Mouse (Mus musculus): ENCODE data around the gene Ywhag. TPM values are rescaled to one million over a fixed set of nuclear protein-coding genes. Genes with fewer than 3 reads are reported as not detected.

Gene Ywhag
- polyA plus RNA-seq, 1 experiment: 56.5 TPM

DNA sequence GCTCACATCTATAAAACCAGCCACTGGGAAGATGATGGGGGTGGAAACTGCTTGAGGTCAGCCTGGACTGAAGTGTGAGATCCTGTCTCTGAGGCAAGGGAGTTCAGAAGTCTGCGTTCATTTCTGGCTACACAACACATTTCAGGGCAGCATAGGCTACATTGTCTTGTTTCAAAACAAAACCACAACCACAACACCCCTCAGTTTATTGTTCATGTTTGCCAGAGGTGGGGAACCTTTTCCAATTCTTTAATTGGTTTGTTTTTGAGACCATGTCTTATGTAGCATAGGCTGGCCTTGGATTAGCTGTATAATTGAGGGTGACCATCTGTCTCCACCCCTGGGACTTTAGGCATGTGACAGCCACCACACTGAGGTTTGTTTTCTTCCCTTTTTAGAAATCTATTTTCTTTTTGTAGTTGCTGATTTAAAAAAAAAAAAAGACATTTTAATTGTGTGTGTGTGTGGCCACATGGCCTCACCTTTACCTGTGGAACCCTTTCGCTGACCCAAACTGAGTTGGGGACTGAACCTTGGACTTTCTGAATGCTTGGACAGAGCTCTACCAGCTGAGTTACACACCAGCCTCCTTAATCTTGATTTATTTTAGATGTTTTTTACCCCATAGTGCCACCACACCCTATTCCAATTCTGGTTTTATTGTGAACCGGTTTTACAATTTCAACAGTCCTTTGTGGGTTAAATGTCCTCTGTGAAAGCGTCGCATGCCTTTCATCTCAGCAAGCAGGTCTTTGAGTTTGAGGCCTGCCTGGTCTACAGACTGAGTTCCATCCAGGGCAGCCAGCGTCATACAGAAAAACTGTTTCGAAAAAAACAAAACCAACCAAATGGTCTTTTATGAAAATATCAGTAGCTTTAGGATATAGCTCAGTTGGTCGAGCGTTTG, 22.1 kb upstream of the Ywhag start:
- Histone ChIP-seq H3K27ac (ENCODE audit: control insufficient read depth, insufficient read depth, low read length) (peak overlapping the region; percentile 82), H3K4me3 (ENCODE audit: control insufficient read depth, insufficient read depth, low read length) (no peak overlapping the region; the same call in 1 of the 2 replicates), H3K27me3 (ENCODE audit: control insufficient read depth, insufficient read depth, low read length) (no peaks in the 10 kb centered on the region), H3K36me3 (ENCODE audit: control insufficient read depth, insufficient read depth, low read length) (no peaks in the 10 kb centered on the region), H3K4me1 (replicated peaks; ENCODE audit: control insufficient read depth, insufficient read depth, low read length) (peaks cover 20% of the 10 kb centered on the region)
- no peak for DNase-seq
- TF ChIP-seq CTCF (IDR thresholded peaks at IDR 0.05; ENCODE audit: borderline replicate concordance, control insufficient read depth, extremely low read depth, insufficient read depth, low read length, poor library complexity): no peak
- no peak for TF ChIP-seq POLR2A (IDR thresholded peaks at IDR 0.05; ENCODE audit: control insufficient read depth, extremely low read depth, insufficient read depth, low read length, poor library complexity)
- 49% methylated on average over 9 of the region's 9 CpGs for WGBS

DNA sequence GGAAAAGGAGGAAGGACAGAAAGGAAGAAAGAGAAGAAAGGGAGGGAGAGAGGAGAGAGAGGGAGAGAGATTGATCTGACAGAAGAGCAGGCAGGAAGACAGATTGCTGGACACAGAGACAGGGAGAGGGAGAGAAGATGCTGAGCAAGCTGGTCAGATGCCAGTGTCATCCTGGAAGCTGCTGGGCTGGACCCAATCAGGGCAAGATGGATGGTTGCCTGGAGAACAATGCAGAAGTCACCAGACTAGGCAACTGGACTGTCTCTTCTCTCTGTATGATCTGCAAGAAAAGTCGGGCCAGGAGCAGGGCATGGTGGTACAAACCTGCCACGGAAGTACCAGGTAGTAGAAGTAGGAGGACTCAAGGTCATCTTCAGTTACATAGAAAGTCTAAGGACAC, 18.4 kb upstream of the Ywhag start:
- Histone ChIP-seq H3K36me3 (ENCODE audit: control insufficient read depth, insufficient read depth, low read length) (no peaks in the 10 kb centered on the region), H3K4me1 (replicated peaks; ENCODE audit: control insufficient read depth, insufficient read depth, low read length) (peaks cover 9% of the 10 kb centered on the region), H3K27me3 (ENCODE audit: control insufficient read depth, insufficient read depth, low read length) (no peaks in the 10 kb centered on the region), H3K27ac (ENCODE audit: control insufficient read depth, insufficient read depth, low read length) (no peak overlapping the region), H3K4me3 (ENCODE audit: control insufficient read depth, insufficient read depth, low read length) (no peak overlapping the region)
- TF ChIP-seq POLR2A (IDR thresholded peaks at IDR 0.05; ENCODE audit: control insufficient read depth, extremely low read depth, insufficient read depth, low read length, poor library complexity) (no peak), CTCF (IDR thresholded peaks at IDR 0.05; ENCODE audit: borderline replicate concordance, control insufficient read depth, extremely low read depth, insufficient read depth, low read length, poor library complexity) (no peak)
- 91% methylated on average over 2 of the region's 2 CpGs for WGBS
- DNase-seq: no peak

DNA sequence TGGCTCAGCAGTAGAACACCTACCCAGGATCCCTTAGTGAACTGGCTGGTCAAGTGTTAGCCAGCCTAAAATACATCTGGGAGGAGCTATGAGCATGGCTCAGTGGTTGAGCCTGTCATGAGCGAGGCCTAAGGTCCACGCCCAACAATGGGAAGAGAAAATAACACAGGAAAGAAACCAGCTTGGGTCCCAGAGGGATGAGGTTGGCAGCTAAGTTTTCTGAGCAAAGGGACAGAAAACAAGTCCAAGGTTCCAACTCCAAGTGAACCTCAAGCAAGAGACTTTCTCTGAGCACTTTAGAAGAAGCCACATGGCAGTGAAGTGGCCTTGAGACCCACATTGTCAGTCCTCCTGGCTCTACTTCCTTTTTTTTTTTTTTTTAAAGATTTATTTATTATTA, 17.2 kb upstream of the Ywhag start:
- no peak for DNase-seq
- no peaks in the 10 kb centered on the region for H3K27me3 ChIP-seq (ENCODE audit: control insufficient read depth, insufficient read depth, low read length)
- H3K4me3 ChIP-seq (ENCODE audit: control insufficient read depth, insufficient read depth, low read length): no peak overlapping the region
- H3K36me3 ChIP-seq (ENCODE audit: control insufficient read depth, insufficient read depth, low read length): no peaks in the 10 kb centered on the region
- 93% methylated on average over 2 of the region's 2 CpGs for WGBS
- no peak overlapping the region for H3K27ac ChIP-seq (ENCODE audit: control insufficient read depth, insufficient read depth, low read length)
- H3K4me1 ChIP-seq (replicated peaks; ENCODE audit: control insufficient read depth, insufficient read depth, low read length): peaks cover 1% of the 10 kb centered on the region
- TF ChIP-seq CTCF (IDR thresholded peaks at IDR 0.05; ENCODE audit: borderline replicate concordance, control insufficient read depth, extremely low read depth, insufficient read depth, low read length, poor library complexity) (no peak), POLR2A (IDR thresholded peaks at IDR 0.05; ENCODE audit: control insufficient read depth, extremely low read depth, insufficient read depth, low read length, poor library complexity) (no peak)

DNA sequence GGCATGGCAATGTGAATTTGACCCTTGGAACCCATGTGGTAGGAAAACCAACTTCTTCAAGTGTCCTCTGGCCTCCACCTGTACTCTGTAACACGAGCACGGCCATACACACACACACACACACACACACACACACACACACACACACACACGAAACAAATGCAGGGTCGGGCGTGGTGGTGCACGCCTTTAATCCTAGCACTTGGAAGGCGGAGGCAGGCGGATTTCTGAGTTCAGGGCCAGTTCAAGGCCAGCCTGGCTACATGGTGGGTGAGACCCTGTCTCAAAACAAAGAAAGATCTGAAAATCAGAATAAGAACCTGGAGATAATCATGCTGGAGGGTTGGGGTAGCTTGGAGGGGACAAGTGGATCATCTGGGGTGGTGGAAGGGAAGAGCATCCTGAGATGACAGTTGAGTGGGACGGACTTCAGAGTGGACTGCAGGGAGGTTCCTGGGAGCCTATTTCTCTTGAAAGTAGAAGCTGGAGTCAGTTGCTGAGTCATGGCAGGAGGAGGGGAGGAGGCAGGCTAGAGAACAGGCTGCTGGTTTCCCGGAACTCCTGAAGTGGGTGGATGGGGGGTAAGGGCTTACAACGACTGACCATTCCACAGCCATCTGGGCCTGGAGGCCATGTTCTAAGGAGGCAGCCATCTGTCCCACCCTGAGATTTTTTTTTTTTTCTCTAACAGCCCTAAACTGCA, 16.4 kb upstream of the Ywhag start:
- WGBS: 75% methylated on average over 11 of the region's 11 CpGs
- no peak overlapping the region for H3K4me3 ChIP-seq (ENCODE audit: control insufficient read depth, insufficient read depth, low read length)
- H3K4me1 ChIP-seq (replicated peaks; ENCODE audit: control insufficient read depth, insufficient read depth, low read length): no peaks in the 10 kb centered on the region
- H3K27ac ChIP-seq (ENCODE audit: control insufficient read depth, insufficient read depth, low read length): no peak overlapping the region
- H3K27me3 ChIP-seq (ENCODE audit: control insufficient read depth, insufficient read depth, low read length): no peaks in the 10 kb centered on the region
- no peaks in the 10 kb centered on the region for H3K36me3 ChIP-seq (ENCODE audit: control insufficient read depth, insufficient read depth, low read length)
- DNase-seq: no peak
- TF ChIP-seq CTCF (IDR thresholded peaks at IDR 0.05; ENCODE audit: borderline replicate concordance, control insufficient read depth, extremely low read depth, insufficient read depth, low read length, poor library complexity): no peak
- TF ChIP-seq POLR2A (IDR thresholded peaks at IDR 0.05; ENCODE audit: control insufficient read depth, extremely low read depth, insufficient read depth, low read length, poor library complexity): no peak

DNA sequence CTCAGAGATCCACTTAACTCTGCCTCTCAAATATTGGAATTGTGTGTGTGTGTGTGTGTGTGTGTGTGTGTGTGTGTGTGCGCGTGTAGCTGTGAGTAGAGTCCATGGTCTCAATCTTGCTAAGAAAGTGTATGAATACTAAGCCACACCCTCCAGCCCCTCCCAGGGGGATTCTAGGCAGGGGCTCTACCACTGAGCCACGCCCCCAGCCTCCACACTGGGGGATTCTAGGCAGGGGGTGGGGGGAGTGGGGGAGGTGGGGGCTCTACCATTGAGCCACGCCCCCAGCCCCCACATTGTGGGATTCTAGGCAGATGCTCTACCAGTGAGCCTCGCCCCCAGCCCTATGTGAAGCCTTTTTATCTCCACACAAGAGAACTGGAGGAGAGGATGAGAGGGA, 12.2 kb upstream of the Ywhag start:
- Histone ChIP-seq H3K4me1 (replicated peaks; ENCODE audit: control insufficient read depth, insufficient read depth, low read length) (no peaks in the 10 kb centered on the region), H3K27me3 (ENCODE audit: control insufficient read depth, insufficient read depth, low read length) (no peaks in the 10 kb centered on the region), H3K27ac (ENCODE audit: control insufficient read depth, insufficient read depth, low read length) (no peak overlapping the region), H3K4me3 (ENCODE audit: control insufficient read depth, insufficient read depth, low read length) (no peak overlapping the region), H3K36me3 (ENCODE audit: control insufficient read depth, insufficient read depth, low read length) (no peaks in the 10 kb centered on the region)
- 94% methylated on average over 5 of the region's 5 CpGs for WGBS
- DNase-seq: no peak
- TF ChIP-seq CTCF (IDR thresholded peaks at IDR 0.05; ENCODE audit: borderline replicate concordance, control insufficient read depth, extremely low read depth, insufficient read depth, low read length, poor library complexity): no peak
- TF ChIP-seq POLR2A (IDR thresholded peaks at IDR 0.05; ENCODE audit: control insufficient read depth, extremely low read depth, insufficient read depth, low read length, poor library complexity): no peak

DNA sequence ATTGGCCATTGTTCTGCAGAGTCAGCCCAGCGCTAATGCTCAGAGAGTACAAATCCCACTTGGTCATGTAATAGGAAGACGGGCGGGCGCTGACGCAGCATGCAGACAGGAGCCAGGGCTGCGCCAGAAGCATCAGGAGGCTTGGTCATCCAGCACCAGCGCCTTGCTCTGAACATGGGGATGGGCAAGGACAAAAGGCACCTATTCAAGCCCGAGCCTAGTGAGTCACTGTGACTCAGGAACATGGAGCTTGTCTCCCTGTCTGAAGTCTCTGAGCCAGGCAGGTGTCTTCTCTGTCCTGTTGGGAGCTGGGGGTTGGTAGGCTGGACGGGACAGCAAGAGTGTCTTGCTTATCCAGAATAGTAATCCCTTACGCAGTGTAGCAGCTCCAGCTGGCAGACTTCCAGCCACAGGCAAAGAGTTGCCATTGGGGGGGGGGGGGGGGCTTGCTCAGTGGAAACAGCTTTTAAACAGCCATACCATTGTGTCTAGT, 11.5 kb upstream of the Ywhag start:
- no peaks in the 10 kb centered on the region for H3K27me3 ChIP-seq (ENCODE audit: control insufficient read depth, insufficient read depth, low read length)
- H3K4me3 ChIP-seq (ENCODE audit: control insufficient read depth, insufficient read depth, low read length): no peak overlapping the region
- DNase-seq: no peak
- WGBS: 93% methylated on average over 10 of the region's 10 CpGs
- H3K4me1 ChIP-seq (replicated peaks; ENCODE audit: control insufficient read depth, insufficient read depth, low read length): no peaks in the 10 kb centered on the region
- no peak overlapping the region for H3K27ac ChIP-seq (ENCODE audit: control insufficient read depth, insufficient read depth, low read length)
- H3K36me3 ChIP-seq (ENCODE audit: control insufficient read depth, insufficient read depth, low read length): no peaks in the 10 kb centered on the region
- TF ChIP-seq POLR2A (IDR thresholded peaks at IDR 0.05; ENCODE audit: control insufficient read depth, extremely low read depth, insufficient read depth, low read length, poor library complexity) (no peak), CTCF (IDR thresholded peaks at IDR 0.05; ENCODE audit: borderline replicate concordance, control insufficient read depth, extremely low read depth, insufficient read depth, low read length, poor library complexity) (no peak)
